Mouse (Mus musculus): ENCODE results near the gene Retsat.

- no peak for TF ChIP-seq KAT2A (IDR thresholded peaks at IDR 0.05; ENCODE audit: insufficient replicate concordance, low read length)
- TF ChIP-seq CTCF (conservative IDR thresholded peaks at IDR 0.05 in 1 of 2, IDR thresholded peaks at IDR 0.05 in 1 of 2; ENCODE audit: low read depth in 2 of 2, low read length in 2 of 2): no peak
- TF ChIP-seq ZNF384 (IDR thresholded peaks at IDR 0.05; ENCODE audit: low read depth, low read length): no peak
- no peak for TF ChIP-seq POLR2A (IDR thresholded peaks at IDR 0.05; ENCODE audit: low read depth, low read length)
- TF ChIP-seq ZMIZ1 (IDR thresholded peaks at IDR 0.05; ENCODE audit: low read depth, low read length): no peak
- TF ChIP-seq EP300 (IDR thresholded peaks at IDR 0.05; ENCODE audit: low read length): no peak
- no peak for TF ChIP-seq UBTF (IDR thresholded peaks at IDR 0.05; ENCODE audit: low read depth, low read length)
- no peak for TF ChIP-seq ZC3H11A (IDR thresholded peaks at IDR 0.05; ENCODE audit: low read depth, low read length)
- TF ChIP-seq MXI1 (IDR thresholded peaks at IDR 0.05; ENCODE audit: low read depth, low read length): no peak
These were observed 11.6 kb upstream of the Retsat start for GRCm38 (mm10) chr6:72586701-72587100.

All from CH12.LX (cell line).